Mouse (Mus musculus) midbrain, embryonic 15.5 days (tissue): ENCODE measurements at regions not wholly inside any gene's neighbourhood (a gene's known extent, or its start where the extent isn't known, plus 50 kb on each side); places are given as distances from the start of the nearest gene placed in this dataset.
"Not testable (repeated sequence)": the region's sequence is repeated elsewhere in the genome, so short reads cannot be mapped to it uniquely, and the experiment has no call there.

Source experiments
- ATAC-seq: fragments of 200-750 bp; cut with Nextera tagmentation; replicated peaks from 2 replicates; pipeline ENCODE4 v1.8.0; 2017; ENCODE audit warnings: moderate TSS enrichment
- H3K27ac ChIP-seq: fragments of 300-500 bp; sonication (generic); 2 replicates; pipeline ENCODE4 v1.5.1; 2015; ENCODE audit warnings: mild to moderate bottlenecking, inconsistent platforms
- H3K27me3 ChIP-seq: fragments of 300-500 bp; sonication (generic); replicated peaks from 2 replicates; pipeline ENCODE4 v1.6.1; 2015; ENCODE audit warnings: inconsistent platforms
- H3K36me3 ChIP-seq: fragments of 300-500 bp; sonication (generic); replicated peaks from 2 replicates; pipeline ENCODE4 v1.6.1; 2015; ENCODE audit warnings: inconsistent platforms
- H3K4me1 ChIP-seq: fragments of 300-500 bp; sonication (generic); 2 replicates; pipeline ENCODE4 v1.6.1; 2015; ENCODE audit warnings: inconsistent platforms
- H3K4me2 ChIP-seq: fragments of 300-500 bp; sonication (generic); 2 replicates; pipeline ENCODE4 v1.6.1; 2015; ENCODE audit warnings: inconsistent platforms, mild to moderate bottlenecking, moderate library complexity
- H3K4me3 ChIP-seq: fragments of 300-500 bp; sonication (generic); 2 replicates; pipeline ENCODE4 v1.5.1; 2015; ENCODE audit warnings: mild to moderate bottlenecking, inconsistent platforms
- H3K9ac ChIP-seq: fragments of 300-500 bp; sonication (generic); 2 replicates; pipeline ENCODE4 v1.6.1; 2015; ENCODE audit warnings: mild to moderate bottlenecking, inconsistent platforms
- H3K9me3 ChIP-seq: fragments of 300-500 bp; sonication (generic); 2 replicates; pipeline ENCODE4 v1.6.1; 2016; ENCODE audit warnings: inconsistent platforms
- WGBS: fragments of 180-500 bp; shearing (Covaris S2); methylation state at CpG from one replicate; pipeline ENCODE4 v1.1.7; 2015; ENCODE audit warnings: mixed read lengths; 5-methylcytosine and 5-hydroxymethylcytosine counted together

GRCm38 (mm10) chr1:168676418-168677413 is 244.6 kb upstream of the Pbx1 start:
- peak overlapping the region; percentile 35 for H3K9ac ChIP-seq
- peaks cover 23% of the 10 kb centered on the region for H3K4me1 ChIP-seq
- H3K36me3 ChIP-seq, result no peaks in the 10 kb centered on the region
- H3K27me3 ChIP-seq, result no peaks in the 10 kb centered on the region
- H3K9me3 ChIP-seq, result no peaks in the 10 kb centered on the region
- H3K27ac ChIP-seq, result peak overlapping the region; percentile 83
- peak; percentile 93 for ATAC-seq
- 26% methylated on average over 29 of the region's 29 CpGs for WGBS
- H3K4me2 ChIP-seq, result peak overlapping the region; percentile 61
- peak overlapping the region; percentile 31 for H3K4me3 ChIP-seq

DNA sequence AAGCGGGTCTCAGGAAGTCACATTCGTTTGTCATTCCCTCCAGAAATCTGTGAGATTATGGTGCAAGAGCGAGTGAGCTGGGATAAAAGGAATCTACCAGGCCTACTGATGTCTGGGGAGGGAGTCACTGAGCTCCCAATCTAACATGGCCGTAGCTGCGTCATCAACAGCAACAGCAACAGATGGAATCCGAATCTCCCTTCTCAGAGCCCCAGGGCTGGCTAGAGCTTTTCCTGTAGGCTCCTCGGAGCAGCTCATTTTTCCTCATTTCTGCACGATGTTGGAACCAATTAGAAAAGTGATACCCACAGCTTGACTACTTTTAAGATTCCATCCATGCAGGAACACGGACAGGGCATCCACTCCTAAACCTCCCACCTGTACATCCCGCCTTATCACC is 243.7 kb upstream of the Pbx1 start:
- H3K9me3 ChIP-seq, result no peaks in the 10 kb centered on the region

DNA sequence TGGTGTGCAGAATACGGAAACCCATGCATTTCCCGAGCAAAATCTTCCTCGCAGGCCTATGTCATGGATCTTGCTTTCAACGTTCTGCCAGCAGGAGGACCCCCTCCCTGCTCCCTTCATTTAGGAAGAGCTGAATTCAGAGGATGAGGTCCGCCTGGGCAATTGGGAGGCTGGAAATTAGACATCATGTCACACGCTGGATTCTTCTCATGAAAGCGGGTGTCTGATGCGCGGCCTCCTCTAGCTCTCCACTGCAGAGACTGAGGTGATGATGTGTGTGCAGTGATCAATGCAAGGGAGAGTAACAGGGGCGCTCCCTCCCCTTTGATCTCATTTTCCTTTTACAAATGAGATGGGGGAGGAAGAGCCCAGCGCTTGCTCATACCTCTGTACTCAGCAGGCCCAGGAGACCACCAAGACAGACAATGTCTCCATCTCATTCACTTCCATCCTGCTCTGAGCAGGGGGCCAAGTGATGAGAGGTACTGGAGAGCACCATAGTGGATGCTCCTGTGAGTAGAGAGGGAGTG is 230.8 kb upstream of the Pbx1 start:
- no peaks in the 10 kb centered on the region for H3K27me3 ChIP-seq
- peak; percentile 91 for ATAC-seq
- H3K27ac ChIP-seq, result peak overlapping the region; percentile 71
- no peak overlapping the region for H3K9ac ChIP-seq
- 26% methylated on average over 11 of the region's 11 CpGs for WGBS
- peaks cover 20% of the 10 kb centered on the region for H3K4me1 ChIP-seq
- H3K9me3 ChIP-seq, result no peaks in the 10 kb centered on the region
- no peaks in the 10 kb centered on the region for H3K36me3 ChIP-seq
- H3K4me3 ChIP-seq, result no peak overlapping the region
- peak overlapping the region; percentile 8; the same call in 1 of the 2 replicates for H3K4me2 ChIP-seq

More for the DNA sequence above, 243.7 kb upstream of the Pbx1 start:
- 58% methylated on average over 10 of the region's 10 CpGs for WGBS
- Histone ChIP-seq H3K4me2 (0 out of 2 replicates have a peak overlapping the region, but pooled peaks have one; percentile 61), H3K4me3 (no peak overlapping the region), H3K27ac (peak overlapping the region; percentile 83), H3K36me3 (no peaks in the 10 kb centered on the region), H3K4me1 (peaks cover 18% of the 10 kb centered on the region), H3K27me3 (no peaks in the 10 kb centered on the region), H3K9ac (no peak overlapping the region)
- ATAC-seq, result peak; percentile 49; the same call in 1 of the 2 replicates

GRCm38 (mm10) chr1:168660956-168661355 is 228.9 kb upstream of the Pbx1 start:
- ATAC-seq, result no peak
- no peaks in the 10 kb centered on the region for H3K27me3 ChIP-seq
- H3K4me1 ChIP-seq, result peaks cover 20% of the 10 kb centered on the region
- no peak overlapping the region for H3K4me2 ChIP-seq
- H3K9ac ChIP-seq, result no peak overlapping the region
- H3K27ac ChIP-seq, result no peak overlapping the region
- whole genome bisulfite sequencing, result 69% methylated on average over 7 of the region's 7 CpGs
- H3K36me3 ChIP-seq, result no peaks in the 10 kb centered on the region
- no peaks in the 10 kb centered on the region for H3K9me3 ChIP-seq
- no peak overlapping the region for H3K4me3 ChIP-seq

DNA sequence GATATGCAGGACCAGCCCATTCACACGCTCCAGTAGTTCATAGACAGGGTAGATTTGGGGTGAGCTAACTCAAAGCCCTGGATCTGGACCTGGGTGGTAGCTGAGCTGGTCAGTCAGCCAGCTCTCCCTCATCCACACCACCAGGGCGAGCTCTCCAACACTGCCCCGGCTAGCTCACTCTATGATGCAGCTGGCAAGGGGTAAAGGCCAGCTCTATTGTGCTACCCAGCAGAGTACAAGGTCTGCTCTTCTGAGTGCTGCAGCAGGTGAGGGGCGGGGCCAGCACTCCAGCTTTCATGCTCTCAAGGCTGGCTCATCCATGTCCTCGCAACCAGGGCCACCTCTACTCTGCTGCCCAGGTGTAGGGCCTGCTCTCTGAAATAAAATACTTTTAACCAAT is 227.5 kb upstream of the Pbx1 start:
- H3K27ac ChIP-seq, result no peak overlapping the region
- 87% methylated on average over 5 of the region's 5 CpGs for WGBS
- H3K27me3 ChIP-seq, result no peaks in the 10 kb centered on the region
- no peak overlapping the region for H3K4me3 ChIP-seq
- no peak for ATAC-seq
- H3K4me2 ChIP-seq, result no peak overlapping the region
- no peaks in the 10 kb centered on the region for H3K36me3 ChIP-seq
- no peak overlapping the region for H3K9ac ChIP-seq
- H3K9me3 ChIP-seq, result no peaks in the 10 kb centered on the region
- peaks cover 20% of the 10 kb centered on the region for H3K4me1 ChIP-seq

GRCm38 (mm10) chr1:168632837-168633236 is 200.8 kb upstream of the Pbx1 start:
- Histone ChIP-seq H3K4me1 (no peaks in the 10 kb centered on the region), H3K9me3 (no peaks in the 10 kb centered on the region), H3K9ac (no peak overlapping the region), H3K4me3 (no peak overlapping the region), H3K27me3 (no peaks in the 10 kb centered on the region), H3K36me3 (no peaks in the 10 kb centered on the region), H3K27ac (no peak overlapping the region), H3K4me2 (no peak overlapping the region)
- ATAC-seq, result no peak
- 88% methylated on average over 2 of the region's 2 CpGs for WGBS

GRCm38 (mm10) chr1:168631979-168632378 is 199.9 kb upstream of the Pbx1 start:
- Histone ChIP-seq H3K4me2 (no peak overlapping the region), H3K4me1 (no peaks in the 10 kb centered on the region), H3K27me3 (no peaks in the 10 kb centered on the region), H3K9ac (no peak overlapping the region), H3K36me3 (no peaks in the 10 kb centered on the region), H3K27ac (no peak overlapping the region), H3K9me3 (no peaks in the 10 kb centered on the region), H3K4me3 (no peak overlapping the region)
- WGBS, result 85% methylated on average over 2 of the region's 2 CpGs
- ATAC-seq, result no peak

GRCm38 (mm10) chr1:168601967-168602366 is 169.9 kb upstream of the Pbx1 start:
- 76% methylated on average over 3 of the region's 3 CpGs for WGBS
- not testable (repeated sequence) for ATAC-seq

GRCm38 (mm10) chr1:168600461-168601160 is 168.5 kb upstream of the Pbx1 start:
- no peaks in the 10 kb centered on the region for H3K36me3 ChIP-seq
- H3K9ac ChIP-seq, result no peak overlapping the region
- 86% methylated on average over 6 of the region's 6 CpGs for WGBS
- H3K27me3 ChIP-seq, result no peaks in the 10 kb centered on the region
- no peaks in the 10 kb centered on the region for H3K9me3 ChIP-seq
- ATAC-seq, result no peak
- H3K4me1 ChIP-seq, result peaks cover 18% of the 10 kb centered on the region
- H3K4me2 ChIP-seq, result no peak overlapping the region
- H3K4me3 ChIP-seq, result no peak overlapping the region
- H3K27ac ChIP-seq, result no peak overlapping the region

More at GRCm38 (mm10) chr1:168601967-168602366, 169.9 kb upstream of the Pbx1 start:
- not testable (repeated sequence) for H3K4me2 ChIP-seq, H3K36me3 ChIP-seq, H3K9me3 ChIP-seq, H3K9ac ChIP-seq, H3K27me3 ChIP-seq, H3K4me3 ChIP-seq, H3K27ac ChIP-seq
- H3K4me1 ChIP-seq, result peaks cover 18% of the 10 kb centered on the region

GRCm38 (mm10) chr1:168598191-168598667 is 166.2 kb upstream of the Pbx1 start:
- no peak overlapping the region for H3K9ac ChIP-seq
- no peaks in the 10 kb centered on the region for H3K36me3 ChIP-seq
- no peak for ATAC-seq
- no peaks in the 10 kb centered on the region for H3K27me3 ChIP-seq
- peak overlapping the region; percentile 17; the same call in 1 of the 2 replicates for H3K4me3 ChIP-seq
- H3K4me2 ChIP-seq, result peak overlapping the region; percentile 42
- whole genome bisulfite sequencing, result 12% methylated on average over 11 of the region's 11 CpGs
- H3K27ac ChIP-seq, result peak overlapping the region; percentile 45; the same call in 1 of the 2 replicates
- H3K4me1 ChIP-seq, result peaks cover 18% of the 10 kb centered on the region
- H3K9me3 ChIP-seq, result no peaks in the 10 kb centered on the region

DNA sequence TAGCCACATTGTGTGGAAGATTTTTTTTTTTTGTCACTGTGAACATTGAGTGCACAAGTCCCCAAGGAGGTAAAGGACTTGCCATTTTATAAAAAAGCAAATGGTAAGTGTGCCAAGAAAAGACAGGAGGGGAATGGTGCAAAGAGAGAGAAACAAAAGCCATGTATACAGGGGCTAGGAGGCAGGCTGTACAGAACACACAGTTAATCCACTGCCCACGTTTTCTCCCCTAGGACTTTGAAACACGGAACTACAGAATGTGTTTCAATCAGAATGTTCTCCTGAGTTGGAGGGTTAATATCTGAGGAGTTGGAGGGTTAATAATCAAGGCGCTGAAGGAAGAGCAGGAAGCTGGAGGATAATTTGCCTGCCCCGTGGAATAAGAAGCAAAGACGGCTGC is 165.4 kb upstream of the Pbx1 start:
- ATAC-seq, result 0 out of 2 replicates have a peak, but pooled peaks have one; percentile 54
- WGBS, result 9% methylated on average over 5 of the region's 5 CpGs
- peak overlapping the region; percentile 45 for H3K27ac ChIP-seq
- no peak overlapping the region for H3K9ac ChIP-seq
- peaks cover 18% of the 10 kb centered on the region for H3K4me1 ChIP-seq
- no peak overlapping the region for H3K4me3 ChIP-seq
- H3K4me2 ChIP-seq, result peak overlapping the region; percentile 42
- no peaks in the 10 kb centered on the region for H3K9me3 ChIP-seq
- no peaks in the 10 kb centered on the region for H3K27me3 ChIP-seq
- no peaks in the 10 kb centered on the region for H3K36me3 ChIP-seq

- ATAC-seq, result no peak
- no peaks in the 10 kb centered on the region for H3K4me1 ChIP-seq
- no peaks in the 10 kb centered on the region for H3K36me3 ChIP-seq
- no peaks in the 10 kb centered on the region for H3K27me3 ChIP-seq
- H3K9me3 ChIP-seq, result no peaks in the 10 kb centered on the region
- H3K4me3 ChIP-seq, result no peak overlapping the region
- 83% methylated on average over 3 of the region's 3 CpGs for WGBS
- no peak overlapping the region for H3K27ac ChIP-seq
- H3K4me2 ChIP-seq, result no peak overlapping the region
- H3K9ac ChIP-seq, result no peak overlapping the region
Observed at GRCm38 (mm10) chr1:168584137-168584536, 152.1 kb upstream of the Pbx1 start.
